Mouse (Mus musculus) liver (tissue): ENCODE data around the gene Hacd2.
A peak's percentile ranks its signal among the peaks of the same experiment; 100 is the strongest.

Experiments used
- DNase-seq: peaks from one replicate; pipeline ENCODE4 v3.0.0-alpha.2; 2020; ENCODE audit warnings: mixed read lengths

Gene Hacd2

GRCm38 (mm10) chr16:35022242-35023137, at the start of gene Hacd2:
Gene Hacd2, plus strand, starts transcription at chr16:35022428.
- peak; percentile 95 for DNase-seq

DNA sequence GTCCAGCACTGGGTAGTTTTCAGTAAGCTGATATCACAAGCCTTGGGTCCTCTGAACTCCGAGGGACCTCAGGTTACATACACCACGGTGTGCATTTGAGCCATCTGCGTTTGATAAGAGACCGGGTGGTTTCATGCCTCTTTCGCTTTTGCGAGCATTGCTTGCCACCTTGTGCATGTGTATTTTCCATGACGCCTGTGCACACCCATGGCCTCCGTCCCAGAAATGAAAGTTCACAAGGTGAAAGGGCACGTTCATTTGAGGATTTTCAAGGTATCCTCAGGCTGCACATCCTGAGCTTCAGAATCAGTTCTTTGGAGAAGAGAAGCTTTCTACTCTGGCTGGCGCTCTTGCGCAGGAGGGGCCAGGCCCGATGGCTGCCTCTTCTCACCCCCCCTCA, 49.8 kb upstream of the Hacd2 start:
- no peak for DNase-seq

DNA sequence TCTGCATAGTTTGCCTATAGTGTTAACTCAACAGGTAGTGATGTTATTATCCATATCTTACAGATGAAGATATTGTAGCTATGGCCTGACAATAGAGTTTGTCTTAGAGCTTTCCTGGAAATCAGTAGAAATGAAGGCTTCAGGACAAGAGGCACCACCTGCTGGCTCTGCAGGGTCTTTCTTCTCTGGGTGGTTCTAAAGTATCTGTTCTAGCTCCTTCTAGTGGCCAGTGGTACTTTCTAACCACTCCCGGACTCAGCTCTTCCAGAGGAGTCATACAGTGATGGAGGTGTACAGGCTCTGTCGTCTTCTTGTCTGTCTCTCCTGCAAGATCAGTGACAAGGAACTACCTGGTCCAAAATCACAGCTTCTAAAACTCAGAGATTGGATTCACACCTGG, 46.7 kb upstream of the Hacd2 start:
- DNase-seq, result no peak

DNA sequence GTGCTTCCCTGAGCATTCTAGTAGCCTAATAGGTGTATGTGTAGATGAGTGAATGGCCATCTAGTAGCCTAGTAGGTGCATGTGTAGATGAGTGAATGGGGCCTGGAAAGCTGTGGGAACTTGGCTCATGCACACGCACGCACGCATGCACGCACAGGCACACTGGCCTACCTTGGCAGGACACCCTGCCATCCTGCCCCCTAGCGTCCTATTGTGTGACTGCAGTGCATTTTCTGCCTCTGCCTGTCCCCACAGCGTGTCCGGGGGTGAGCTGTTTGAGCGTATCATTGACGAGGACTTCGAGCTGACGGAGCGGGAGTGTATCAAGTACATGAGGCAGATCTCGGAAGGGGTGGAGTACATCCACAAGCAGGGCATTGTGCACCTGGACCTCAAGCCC, 45.6 kb upstream of the Hacd2 start:
- DNase-seq, result no peak

GRCm38 (mm10) chr16:34978018-34978417, 44.2 kb upstream of the Hacd2 start:
- no peak for DNase-seq

GRCm38 (mm10) chr16:34981009-34981408, 41.2 kb upstream of the Hacd2 start:
- no peak for DNase-seq

GRCm38 (mm10) chr16:34984203-34985030, 37.8 kb upstream of the Hacd2 start:
- DNase-seq, result no peak

DNA sequence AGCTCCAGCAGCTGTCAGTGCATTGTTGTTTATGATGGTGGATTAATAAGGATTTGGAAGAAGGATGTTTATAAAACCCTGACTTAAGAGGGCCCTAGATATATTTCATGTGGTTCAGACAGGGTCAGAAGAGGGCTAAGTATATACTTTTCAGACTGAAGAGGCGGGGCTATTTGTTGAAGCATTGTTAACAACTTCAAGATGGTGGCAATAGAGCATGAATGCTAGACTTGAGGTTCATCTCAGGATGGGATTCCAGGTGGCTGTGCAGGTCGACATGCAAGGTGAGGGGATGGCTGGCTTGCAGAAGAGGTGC, 37.2 kb upstream of the Hacd2 start:
- DNase-seq, result no peak

DNA sequence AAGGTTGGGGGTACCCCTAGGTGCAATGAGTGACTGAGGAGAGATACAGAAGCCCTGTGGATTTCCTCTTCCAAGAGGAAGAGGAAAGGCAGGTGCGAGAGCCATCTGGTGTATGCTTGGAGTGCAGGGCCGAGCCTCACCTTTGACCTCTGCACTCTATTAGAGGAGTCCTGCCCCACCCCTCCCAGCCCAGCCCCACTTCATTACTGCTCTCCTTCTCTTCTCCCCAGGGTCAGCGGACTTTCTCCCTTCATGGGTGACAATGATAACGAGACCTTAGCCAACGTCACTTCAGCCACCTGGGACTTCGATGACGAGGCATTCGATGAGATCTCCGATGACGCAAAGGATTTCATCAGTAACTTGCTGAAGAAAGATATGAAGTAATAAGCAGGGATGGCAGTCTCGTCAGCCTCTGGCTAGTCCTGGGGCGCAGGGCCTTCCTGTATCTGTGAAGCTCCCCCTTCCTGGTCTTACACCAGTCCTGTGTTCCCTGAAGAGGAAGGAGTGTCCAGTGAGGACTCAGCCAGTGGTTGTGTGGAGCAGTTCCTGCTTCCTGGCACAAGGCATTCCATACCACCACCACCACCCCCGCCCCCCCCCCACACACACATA, 35.9 kb upstream of the Hacd2 start:
- no peak for DNase-seq

DNA sequence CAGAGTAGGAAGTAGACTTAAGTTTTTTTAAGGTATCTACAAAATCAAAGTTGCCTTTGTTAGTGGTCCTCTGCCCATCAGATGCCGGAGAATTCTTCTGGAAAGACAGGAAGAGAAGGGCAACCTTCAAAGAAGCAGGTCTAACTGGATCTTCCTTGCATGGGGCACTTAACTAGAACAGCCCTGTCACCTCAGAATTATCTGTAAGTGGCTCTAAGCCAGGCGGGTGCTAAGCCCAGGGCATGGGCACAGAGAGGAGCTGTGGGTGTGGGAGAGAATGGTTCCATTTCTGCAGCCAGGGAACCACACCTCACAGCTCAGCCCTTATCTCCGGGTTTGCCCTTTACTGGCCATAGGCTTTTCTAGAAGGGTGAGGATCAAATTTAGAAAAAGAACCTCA, 30.9 kb upstream of the Hacd2 start:
- DNase-seq, result no peak

GRCm38 (mm10) chr16:34992854-34993253, 29.4 kb upstream of the Hacd2 start:
- DNase-seq, result no peak

DNA sequence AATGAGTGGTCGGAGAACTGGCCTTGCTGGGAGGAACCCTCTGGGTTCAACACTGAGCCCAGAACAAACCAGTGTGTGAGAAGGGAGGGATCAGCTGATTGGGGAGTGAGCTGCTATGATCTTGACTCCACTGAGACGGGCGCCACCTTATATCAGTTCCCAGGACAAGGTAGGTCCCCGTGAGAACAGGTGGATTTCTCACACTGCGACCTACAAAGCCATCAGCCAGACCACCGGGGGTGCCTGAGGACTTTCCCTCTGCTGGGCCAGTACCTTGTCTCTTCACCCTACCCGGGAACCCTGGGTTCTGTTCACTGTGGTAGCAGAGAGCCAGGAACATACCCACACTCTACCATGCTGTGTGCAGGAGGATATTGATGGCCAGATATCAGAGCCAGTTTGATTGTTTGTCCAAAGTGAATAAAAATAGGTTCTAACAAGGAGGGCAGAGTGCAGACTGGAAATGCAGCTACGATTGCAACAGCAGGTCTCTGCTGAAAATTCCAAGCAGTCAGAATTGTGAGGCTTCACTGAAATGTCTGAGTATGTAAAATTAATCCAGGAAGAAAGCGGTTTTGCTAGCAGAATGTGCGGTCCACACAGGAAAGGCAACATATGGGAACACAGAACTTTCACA, 28.4 kb upstream of the Hacd2 start:
- no peak for DNase-seq

- no peak for DNase-seq
Observed at GRCm38 (mm10) chr16:34994641-34995141, 27.5 kb upstream of the Hacd2 start.

DNA sequence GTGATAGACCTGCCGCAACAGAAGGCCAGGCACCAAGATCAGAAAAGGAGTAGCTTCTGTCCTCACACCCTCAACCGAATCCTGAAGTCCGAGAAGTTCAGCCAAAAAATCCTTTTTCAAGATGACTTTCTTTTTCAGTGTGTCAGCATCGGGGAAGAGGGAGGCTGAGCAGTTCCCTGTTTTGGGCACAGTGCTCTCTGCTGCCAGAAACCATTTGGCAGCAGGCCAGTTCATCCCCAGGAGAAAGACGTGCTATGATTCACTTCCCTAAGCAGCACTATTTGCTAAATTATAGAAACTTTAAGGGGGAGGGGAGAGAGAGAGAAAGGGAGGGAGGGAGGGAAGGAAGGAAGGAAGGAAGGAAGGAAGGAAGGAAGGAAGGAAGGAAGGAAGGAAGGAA, 26.1 kb upstream of the Hacd2 start:
- DNase-seq, result peak; percentile 48

DNA sequence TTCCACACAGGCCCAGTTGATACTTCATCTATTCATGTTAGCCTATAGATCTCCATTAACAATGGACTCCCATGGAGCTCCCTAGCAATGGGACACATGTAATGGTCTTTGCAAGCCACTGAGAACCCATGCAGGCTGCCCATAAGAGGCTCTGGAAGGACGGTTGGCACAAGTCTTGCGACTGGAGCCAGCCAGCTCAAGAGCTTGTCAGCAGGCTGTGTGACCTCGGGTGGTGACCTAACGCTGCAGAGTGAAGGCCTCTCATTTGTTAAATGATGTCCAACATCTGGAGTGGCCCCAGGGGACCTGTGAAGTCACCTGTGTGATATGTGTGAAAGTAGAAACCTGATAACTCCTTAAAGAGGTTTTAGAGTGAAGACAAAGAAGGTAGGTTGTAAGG, 25.2 kb upstream of the Hacd2 start:
- no peak for DNase-seq

- no peak for DNase-seq
Observed at GRCm38 (mm10) chr16:34997576-34997975, 24.7 kb upstream of the Hacd2 start.

GRCm38 (mm10) chr16:34999016-34999415, 23.2 kb upstream of the Hacd2 start:
- DNase-seq, result no peak

GRCm38 (mm10) chr16:34999986-35000385, 22.2 kb upstream of the Hacd2 start:
- DNase-seq, result no peak

- no peak for DNase-seq
Observed at GRCm38 (mm10) chr16:35000923-35001560, 21.2 kb upstream of the Hacd2 start.

DNA sequence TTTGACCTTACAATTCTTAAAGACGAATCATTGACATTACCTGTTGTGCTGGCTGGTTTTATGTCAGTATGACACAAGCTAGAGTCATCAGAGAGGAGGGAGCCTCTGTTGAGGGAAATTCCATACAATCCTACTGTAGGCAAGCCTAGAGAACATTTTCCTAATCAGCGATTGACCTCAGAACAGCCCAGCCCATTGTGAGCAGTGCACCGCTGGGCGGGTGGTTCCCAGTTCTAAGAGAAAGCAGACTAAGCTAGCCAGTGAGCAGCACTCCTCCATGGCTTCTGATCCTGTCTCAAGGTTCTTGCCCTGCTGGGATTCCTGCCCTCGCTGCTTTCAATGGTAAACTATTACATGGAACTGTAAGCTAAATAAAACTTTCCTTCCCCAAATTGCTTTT, 17.9 kb upstream of the Hacd2 start:
- no peak for DNase-seq

GRCm38 (mm10) chr16:35004756-35005155, 17.5 kb upstream of the Hacd2 start:
- DNase-seq, result no peak

DNA sequence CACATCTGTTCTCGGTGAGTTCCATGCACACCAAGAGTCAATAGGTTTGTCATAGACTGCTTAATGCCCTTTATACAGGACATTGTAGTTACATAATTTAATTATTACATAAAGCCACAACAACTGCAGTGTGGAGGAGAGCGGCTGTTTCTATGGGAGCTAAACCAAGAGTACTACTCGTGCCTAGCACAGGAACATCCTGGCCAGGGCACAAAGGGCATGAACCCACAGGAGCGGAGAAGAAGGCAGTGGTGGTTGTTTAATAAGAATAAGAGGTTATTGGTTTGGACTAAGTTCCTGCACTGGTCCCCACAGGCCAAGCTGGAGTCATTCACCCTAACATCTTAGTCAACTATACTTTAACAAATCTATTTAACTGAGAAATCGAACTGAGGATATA, 16.0 kb upstream of the Hacd2 start:
- no peak for DNase-seq

GRCm38 (mm10) chr16:35007361-35007760, 14.9 kb upstream of the Hacd2 start:
- DNase-seq, result no peak
